Mouse (Mus musculus) liver, adult 2 months (tissue): ENCODE data around the gene Ccdc175. TPM values are rescaled to one million over a fixed set of nuclear protein-coding genes. Genes with fewer than 3 reads are reported as not detected.
A peak's percentile ranks its signal among the peaks of the same experiment; 100 is the strongest.

Experiments used
- DNase-seq: peaks from one replicate; pipeline ENCODE4 v3.0.0-alpha.2; 2011; ENCODE audit warnings: low read depth, low spot score; ENCODE audit errors: extremely low read depth
- H3K27ac ChIP-seq: fragments of 200-500 bp; replicated peaks from 2 replicates; pipeline ENCODE4 v1.5.1; 2012; ENCODE audit warnings: low read depth, mild to moderate bottlenecking, control low read depth, inconsistent platforms, low read length; ENCODE audit not compliant: insufficient read depth
- H3K27me3 ChIP-seq: fragments of 200-500 bp; 2 replicates; pipeline ENCODE4 v1.6.1; 2012; ENCODE audit warnings: mild to moderate bottlenecking, moderate library complexity, low read length, inconsistent platforms; ENCODE audit not compliant: control insufficient read depth, insufficient read depth
- H3K36me3 ChIP-seq: fragments of 200-500 bp; 2 replicates; pipeline ENCODE4 v1.6.1; 2012; ENCODE audit warnings: low read length, inconsistent platforms; ENCODE audit not compliant: control insufficient read depth, insufficient read depth
- H3K4me1 ChIP-seq: fragments of 200-500 bp; 2 replicates; pipeline ENCODE4 v1.6.1; 2011; ENCODE audit warnings: low read length; ENCODE audit not compliant: control insufficient read depth, insufficient read depth
- H3K4me3 ChIP-seq: fragments of 200-500 bp; 2 replicates; pipeline ENCODE4 v1.5.1; 2011; ENCODE audit warnings: low read depth, mild to moderate bottlenecking, control low read depth, low read length, moderate library complexity; ENCODE audit not compliant: insufficient read depth
- H3K79me2 ChIP-seq: fragments of 200-500 bp; 2 replicates; pipeline ENCODE4 v1.6.1; 2012; ENCODE audit warnings: inconsistent platforms, mild to moderate bottlenecking, low read length, moderate library complexity; ENCODE audit not compliant: control insufficient read depth, insufficient read depth
- H3K9ac ChIP-seq: fragments of 200-500 bp; 2 replicates; pipeline ENCODE4 v1.6.1; 2012; ENCODE audit warnings: low read depth, mild to moderate bottlenecking, control low read depth, inconsistent platforms, low read length
- CTCF ChIP-seq: fragments of 200-500 bp; IDR thresholded peaks from 2 replicates; pipeline ENCODE4 v1.5.1; 2011; ENCODE audit warnings: low read depth, low read length, control low read depth
- POLR2A ChIP-seq: fragments of 200-500 bp; IDR thresholded peaks from 2 replicates; pipeline ENCODE4 v1.6.1; 2011; ENCODE audit warnings: low read length, control low read depth; ENCODE audit not compliant: insufficient read depth; ENCODE audit errors: extremely low read depth
- WGBS: fragments of 180-500 bp; shearing (Covaris S2); methylation state at CpG from one replicate; pipeline ENCODE4 v1.1.7; 2018; 5-methylcytosine and 5-hydroxymethylcytosine counted together
- polyA plus RNA-seq: library from polyadenylated mRNA; depleted of rRNA; stranded (reverse); fragments of >200 nt; gene quantifications from 2 replicates; pipeline ENCODE4 v1.2.3, GENCODE M21; 2012; rRNA removed
- total RNA-seq: library from RNA; depleted of rRNA; stranded (reverse); fragments of >200 nt; gene quantifications from 2 replicates; pipeline ENCODE4 v1.2.3, GENCODE M21; 2014; rRNA removed

Gene Ccdc175
- total and polyA plus RNA-seq, 2 experiments: not detected

DNA sequence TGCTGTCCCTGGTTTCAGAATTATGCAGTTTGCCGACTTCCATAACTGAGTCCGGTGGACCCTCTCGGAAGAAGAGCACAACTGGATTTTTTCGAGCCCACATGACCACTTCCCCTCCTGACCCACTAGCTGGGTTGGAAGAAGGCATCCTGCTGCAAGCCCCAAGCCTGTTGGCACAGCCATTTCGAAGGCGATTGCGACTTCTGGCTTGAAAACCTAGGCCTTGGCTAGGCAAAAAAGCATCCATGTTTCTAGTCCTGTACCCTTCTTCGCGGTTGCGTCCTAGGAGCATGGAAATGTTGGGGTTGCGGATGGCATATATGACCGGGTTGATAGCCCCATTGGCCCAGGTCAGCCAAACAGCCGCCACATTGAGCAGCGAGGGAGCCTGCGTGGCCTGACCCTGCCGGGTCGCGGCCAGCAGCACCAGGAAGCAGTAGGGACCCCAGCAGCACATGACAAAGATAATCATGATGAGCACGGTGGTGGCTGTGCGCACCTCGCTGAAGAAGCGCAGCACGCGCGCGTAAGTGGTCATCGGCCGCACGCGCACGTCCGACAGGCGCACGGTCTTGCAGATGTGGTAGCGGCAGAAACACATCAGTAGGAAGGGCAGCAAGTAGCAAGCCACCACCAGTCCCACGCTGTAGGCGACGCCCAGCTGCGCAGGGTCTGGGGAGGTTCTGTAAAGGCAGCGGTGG lies 115.1 kb downstream of the Ccdc175 start:
- TF ChIP-seq CTCF (no peak), POLR2A (no peak)
- Histone ChIP-seq H3K4me1 (peaks cover 4% of the 10 kb centered on the region; the same call in 1 of the 2 replicates), H3K27ac (no peak overlapping the region), H3K79me2 (no peaks in the 10 kb centered on the region), H3K4me3 (peak overlapping the region; percentile 53; the same call in 1 of the 2 replicates), H3K9ac (no peak overlapping the region), H3K36me3 (peaks cover 8% of the 10 kb centered on the region; the same call in 1 of the 2 replicates), H3K27me3 (no peaks in the 10 kb centered on the region)
- 15% methylated on average over 40 of the region's 40 CpGs for WGBS
- no peak for DNase-seq

DNA sequence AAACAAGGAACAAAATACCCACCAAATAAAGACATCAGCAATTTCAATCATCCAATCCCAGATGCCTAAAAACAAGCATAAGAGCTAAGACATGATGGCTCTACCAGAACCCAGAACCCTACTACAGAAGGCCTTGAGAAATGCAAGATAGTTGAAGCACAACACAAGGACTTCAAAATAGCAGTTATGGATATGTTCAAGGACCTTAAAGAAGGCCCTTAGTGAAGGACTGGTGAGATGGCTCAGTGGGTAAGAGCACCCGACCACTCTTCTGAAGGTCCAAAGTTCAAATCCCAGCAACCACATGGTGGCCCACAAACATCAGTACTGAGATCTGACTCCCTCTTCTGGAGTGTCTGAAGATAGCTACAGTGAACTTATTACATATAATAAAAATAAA lies 127.0 kb downstream of the Ccdc175 start:
- H3K4me1 ChIP-seq: no peaks in the 10 kb centered on the region
- no peaks in the 10 kb centered on the region for H3K79me2 ChIP-seq
- no peak overlapping the region for H3K9ac ChIP-seq
- TF ChIP-seq CTCF (no peak), POLR2A (no peak)
- no peak overlapping the region for H3K27ac ChIP-seq
- H3K4me3 ChIP-seq: no peak overlapping the region
- no peaks in the 10 kb centered on the region for H3K27me3 ChIP-seq
- no peaks in the 10 kb centered on the region for H3K36me3 ChIP-seq
- 73% methylated on average over 1 of the region's 1 CpGs for WGBS
- DNase-seq: no peak

DNA sequence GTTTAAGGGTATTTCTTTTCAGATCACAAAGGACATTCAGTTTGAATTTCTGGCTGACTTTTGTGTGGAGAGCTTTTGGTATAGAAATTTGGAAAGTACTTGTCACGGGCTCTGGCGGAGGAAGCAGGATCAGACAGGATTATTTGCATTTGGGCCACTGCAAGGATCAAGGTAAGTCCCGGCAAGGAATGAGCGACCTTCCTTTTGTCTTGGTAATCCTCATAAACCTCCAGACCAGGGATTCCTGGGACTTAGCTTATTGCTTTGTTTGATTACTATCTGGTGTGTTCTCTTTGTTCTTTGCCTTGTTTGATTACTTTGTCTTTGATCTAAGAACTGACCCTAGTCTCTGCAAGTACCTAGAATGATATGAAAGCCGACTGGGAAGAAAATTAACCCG lies 131.0 kb downstream of the Ccdc175 start:
- WGBS: 58% methylated on average over 6 of the region's 6 CpGs
- no peak overlapping the region for H3K4me3 ChIP-seq
- no peaks in the 10 kb centered on the region for H3K4me1 ChIP-seq
- H3K27ac ChIP-seq: no peak overlapping the region
- H3K27me3 ChIP-seq: no peaks in the 10 kb centered on the region
- no peak overlapping the region for H3K9ac ChIP-seq
- no peaks in the 10 kb centered on the region for H3K79me2 ChIP-seq
- no peak for DNase-seq
- no peak for TF ChIP-seq CTCF
- no peak for TF ChIP-seq POLR2A
- H3K36me3 ChIP-seq: no peaks in the 10 kb centered on the region

DNA sequence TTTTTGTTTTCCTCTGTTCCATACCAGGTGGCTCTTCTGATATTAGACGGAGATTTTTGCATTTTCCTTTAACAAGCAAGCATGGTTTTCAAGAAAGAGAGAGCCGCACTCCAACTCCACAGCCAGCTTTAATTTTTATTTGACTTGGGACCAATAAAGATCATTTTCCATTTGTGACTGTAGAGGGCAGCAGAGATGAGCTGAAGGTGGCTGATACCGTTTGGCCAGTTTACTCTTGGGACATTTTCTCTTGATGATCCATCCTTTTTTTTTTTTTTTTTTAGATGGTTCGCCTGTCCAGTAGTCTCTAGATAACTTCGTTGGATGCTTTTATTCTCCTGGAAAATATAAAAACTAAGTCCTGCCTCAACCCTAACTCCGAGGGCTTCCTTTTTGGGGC lies 131.5 kb downstream of the Ccdc175 start:
- 28% methylated on average over 6 of the region's 6 CpGs for WGBS
- DNase-seq: peak; percentile 44
- Histone ChIP-seq H3K4me3 (no peak overlapping the region), H3K27me3 (no peaks in the 10 kb centered on the region), H3K4me1 (no peaks in the 10 kb centered on the region), H3K79me2 (no peaks in the 10 kb centered on the region), H3K36me3 (no peaks in the 10 kb centered on the region), H3K9ac (no peak overlapping the region), H3K27ac (no peak overlapping the region)
- TF ChIP-seq CTCF (0 out of 2 replicates have a peak, but pooled peaks have one; percentile 36), POLR2A (no peak)

DNA sequence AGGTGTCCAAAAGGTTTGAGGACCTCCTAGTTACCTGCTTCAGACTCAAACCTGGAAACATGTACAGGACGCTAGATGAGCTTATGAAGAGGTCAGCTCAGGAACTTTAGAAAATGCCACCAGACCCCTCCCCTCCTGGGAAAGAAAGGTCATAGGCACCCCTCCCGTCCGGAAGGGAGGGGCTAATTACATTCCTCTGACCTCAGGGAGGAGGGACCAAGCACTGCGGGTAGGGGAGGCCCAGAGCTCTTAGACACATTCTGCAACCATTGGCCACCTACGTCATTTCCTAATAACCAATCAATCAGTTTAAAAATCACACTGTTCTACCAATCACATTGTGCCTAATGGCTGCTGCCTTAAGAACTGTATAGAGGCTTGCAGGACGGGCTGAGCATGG lies 132.3 kb downstream of the Ccdc175 start:
- Histone ChIP-seq H3K9ac (no peak overlapping the region), H3K79me2 (no peaks in the 10 kb centered on the region), H3K27ac (no peak overlapping the region), H3K4me1 (no peaks in the 10 kb centered on the region), H3K36me3 (no peaks in the 10 kb centered on the region), H3K27me3 (no peaks in the 10 kb centered on the region), H3K4me3 (no peak overlapping the region)
- DNase-seq: peak; percentile 33
- WGBS: 70% methylated on average over 6 of the region's 6 CpGs
- no peak for TF ChIP-seq POLR2A
- TF ChIP-seq CTCF: no peak

Other genes starting within 250 kb of the Ccdc175 start
- gene Gpr135, start 113.9 kb downstream of the Ccdc175 start, total RNA-seq: 0.28 and 0.81 TPM in 2 replicates
- 2.3 and 3.0 TPM in 2 replicates for gene Gpr135, start 113.9 kb downstream of the Ccdc175 start, polyA plus RNA-seq
- gene L3hypdh, start 99.6 kb downstream of the Ccdc175 start, total RNA-seq: 26.6 and 31.0 TPM in 2 replicates
- gene L3hypdh, start 99.6 kb downstream of the Ccdc175 start, polyA plus RNA-seq: 33.1 and 39.5 TPM in 2 replicates
- gene Jkamp, start 99.4 kb downstream of the Ccdc175 start, total RNA-seq: 29.1 and 30.3 TPM in 2 replicates
- gene Jkamp, start 99.4 kb downstream of the Ccdc175 start, polyA plus RNA-seq: 42.1 and 45.8 TPM in 2 replicates
- gene Rtn1, start 224.0 kb upstream of the Ccdc175 start, total RNA-seq: 0.46 and 0.47 TPM in 2 replicates
- 0.76 and 1.4 TPM in 2 replicates for gene Rtn1, start 224.0 kb upstream of the Ccdc175 start, polyA plus RNA-seq